Mouse (Mus musculus): ENCODE measurements at regions not wholly inside any gene's neighbourhood (a gene's known extent, or its start where the extent isn't known, plus 50 kb on each side); places are given as distances from the start of the nearest gene placed in this dataset.
"Not testable (repeated sequence)": the region's sequence is repeated elsewhere in the genome, so short reads cannot be mapped to it uniquely, and the experiment has no call there.

DNA sequence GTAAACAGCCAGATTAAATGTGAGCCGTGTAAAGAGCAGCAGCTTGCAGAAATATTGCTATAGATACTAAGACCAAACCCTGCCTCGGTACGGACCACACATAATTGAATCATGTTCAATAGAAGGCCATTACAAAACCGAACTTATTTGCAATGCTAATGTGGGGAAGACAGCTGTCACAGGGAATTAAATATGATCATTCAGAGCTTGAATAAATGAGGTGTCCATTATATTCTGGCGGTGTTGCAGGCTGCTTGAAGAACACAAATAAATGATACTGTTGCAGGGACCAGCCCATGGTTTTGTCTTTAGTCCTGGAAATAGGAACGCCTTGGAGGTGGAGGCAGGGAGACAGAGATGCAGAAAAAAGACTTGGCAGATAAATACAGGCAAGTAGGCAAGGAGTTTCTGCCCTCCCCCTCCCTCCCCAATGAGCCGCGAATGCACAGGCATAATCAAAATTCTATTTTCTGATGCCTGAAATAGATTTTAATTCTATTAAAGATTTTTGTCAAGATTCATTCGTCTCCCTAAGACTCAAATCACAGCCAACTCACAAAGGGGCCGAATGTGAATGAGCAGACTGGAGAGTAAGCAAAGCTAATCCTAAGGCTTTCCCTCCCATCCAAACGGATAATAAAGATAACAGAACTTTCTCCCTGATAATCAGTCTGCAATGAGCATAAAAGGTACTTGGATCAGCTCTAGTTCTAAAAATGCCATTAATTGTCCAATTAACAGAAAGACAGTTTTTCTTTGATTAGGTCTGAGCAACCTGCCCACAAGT lies 147.6 kb downstream of the Brms1l start:
- 5% methylated on average over 11 of the region's 11 CpGs for WGBS
- Histone ChIP-seq H3K27ac (ENCODE audit: low read depth, low read length) (no peak overlapping the region), H3K9me3 (ENCODE audit: low read length) (no peaks in the 10 kb centered on the region), H3K27me3 (ENCODE audit: insufficient read depth, low read length) (no peaks in the 10 kb centered on the region), H3K4me1 (ENCODE audit: insufficient read depth) (no peaks in the 10 kb centered on the region), H3K4me3 (ENCODE audit: low read depth, low read length) (0 out of 2 replicates have a peak overlapping the region, but pooled peaks have one; percentile 1), H3K9ac (no peak overlapping the region), H3K36me3 (ENCODE audit: insufficient read depth) (no peaks in the 10 kb centered on the region), H3K4me2 (ENCODE audit: low read depth) (peak overlapping the region; percentile 23)
- peak; percentile 35 for DNase-seq
- TF ChIP-seq CTCF (IDR thresholded peaks at IDR 0.05; ENCODE audit: low read depth) = no peak
- ATAC-seq = peak; percentile 70

DNA sequence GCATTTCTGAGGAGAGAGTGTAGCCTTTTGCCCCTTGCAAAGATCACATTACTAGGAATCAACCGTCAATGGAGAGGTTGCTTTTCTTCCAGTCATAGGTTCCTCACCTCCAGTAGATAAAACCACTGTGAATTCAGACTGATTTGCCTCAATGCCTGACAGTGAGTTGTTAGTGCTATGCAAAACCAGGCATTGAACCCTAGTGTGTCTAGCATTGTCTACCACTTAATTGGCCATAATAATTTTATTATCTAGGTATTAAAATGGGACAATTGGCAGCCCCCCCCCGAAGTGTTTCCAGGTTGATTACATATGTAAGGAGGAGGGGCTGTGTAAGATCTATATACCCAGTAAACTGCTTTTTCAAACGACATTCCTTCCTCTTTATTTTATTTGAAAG lies 147.0 kb downstream of the Brms1l start:
- DNase-seq = no peak
- no peaks in the 10 kb centered on the region for H3K36me3 ChIP-seq (ENCODE audit: insufficient read depth)
- H3K4me3 ChIP-seq (ENCODE audit: low read depth, low read length) = no peak overlapping the region
- H3K9me3 ChIP-seq (ENCODE audit: low read length) = no peaks in the 10 kb centered on the region
- TF ChIP-seq CTCF (IDR thresholded peaks at IDR 0.05; ENCODE audit: low read depth) = no peak
- H3K27ac ChIP-seq (ENCODE audit: low read depth, low read length) = no peak overlapping the region
- peak overlapping the region; percentile 23; the same call in 1 of the 2 replicates for H3K4me2 ChIP-seq (ENCODE audit: low read depth)
- H3K27me3 ChIP-seq (ENCODE audit: insufficient read depth, low read length) = no peaks in the 10 kb centered on the region
- H3K4me1 ChIP-seq (ENCODE audit: insufficient read depth) = no peaks in the 10 kb centered on the region
- ATAC-seq = no peak
- 13% methylated on average over 3 of the region's 3 CpGs for WGBS
- H3K9ac ChIP-seq = no peak overlapping the region

DNA sequence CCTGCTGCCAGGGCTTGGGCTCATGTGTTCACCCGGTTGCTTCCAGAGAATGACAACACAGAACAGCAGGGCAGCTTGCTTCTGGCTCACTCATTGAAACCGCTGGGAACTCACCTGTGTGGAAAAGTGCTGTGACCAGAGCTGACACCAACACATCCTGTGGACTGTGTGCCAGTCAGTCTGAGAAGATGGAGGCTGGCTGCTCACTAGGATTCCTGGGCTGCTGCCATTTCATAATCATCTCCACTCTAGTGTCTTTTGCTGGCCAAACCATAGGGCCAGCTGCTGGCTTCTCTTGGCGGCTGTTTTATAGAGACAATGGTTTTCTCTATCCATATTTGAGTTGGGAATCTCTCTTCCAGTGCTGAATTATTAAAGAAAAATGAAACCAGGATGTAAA lies 138.1 kb downstream of the Brms1l start:
- H3K4me1 ChIP-seq (ENCODE audit: insufficient read depth) = no peaks in the 10 kb centered on the region
- H3K27me3 ChIP-seq (ENCODE audit: insufficient read depth, low read length) = no peaks in the 10 kb centered on the region
- no peaks in the 10 kb centered on the region for H3K36me3 ChIP-seq (ENCODE audit: insufficient read depth)
- peak; percentile 15 for DNase-seq
- no peak overlapping the region for H3K4me2 ChIP-seq (ENCODE audit: low read depth)
- H3K4me3 ChIP-seq (ENCODE audit: low read depth, low read length) = no peak overlapping the region
- no peak overlapping the region for H3K9ac ChIP-seq
- no peak for TF ChIP-seq CTCF (IDR thresholded peaks at IDR 0.05; ENCODE audit: low read depth)
- WGBS = 77% methylated on average over 3 of the region's 3 CpGs
- no peak overlapping the region for H3K27ac ChIP-seq (ENCODE audit: low read depth, low read length)
- H3K9me3 ChIP-seq (ENCODE audit: low read length) = no peaks in the 10 kb centered on the region
- no peak for ATAC-seq

DNA sequence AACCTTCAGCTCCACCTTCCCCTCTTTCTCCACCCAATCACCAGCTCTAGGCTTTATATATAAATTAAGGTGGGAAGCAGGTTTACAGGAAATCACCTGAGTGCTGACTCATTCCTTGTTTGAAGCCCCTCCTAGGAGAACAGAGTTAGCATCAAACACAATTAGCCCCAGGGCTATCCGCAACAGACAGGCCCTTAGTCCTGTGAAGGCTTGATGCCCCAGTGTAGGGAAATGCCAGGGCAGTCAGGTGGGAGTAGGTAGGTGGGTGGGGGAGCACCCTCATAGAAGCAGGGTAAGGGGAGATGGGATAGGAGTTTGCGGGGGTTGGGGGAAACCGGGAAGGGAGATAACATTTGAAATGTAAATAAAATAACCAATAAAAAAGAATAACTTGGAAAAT lies 123.2 kb downstream of the Brms1l start:
- not testable (repeated sequence) for H3K27me3 ChIP-seq (ENCODE audit: insufficient read depth, low read length); H3K36me3 ChIP-seq (ENCODE audit: insufficient read depth); H3K4me1 ChIP-seq (ENCODE audit: insufficient read depth); ATAC-seq; H3K4me2 ChIP-seq (ENCODE audit: low read depth); H3K9me3 ChIP-seq (ENCODE audit: low read length); H3K9ac ChIP-seq; H3K27ac ChIP-seq (ENCODE audit: low read depth, low read length); H3K4me3 ChIP-seq (ENCODE audit: low read depth, low read length); DNase-seq
- 91% methylated on average over 3 of the region's 3 CpGs for WGBS

DNA sequence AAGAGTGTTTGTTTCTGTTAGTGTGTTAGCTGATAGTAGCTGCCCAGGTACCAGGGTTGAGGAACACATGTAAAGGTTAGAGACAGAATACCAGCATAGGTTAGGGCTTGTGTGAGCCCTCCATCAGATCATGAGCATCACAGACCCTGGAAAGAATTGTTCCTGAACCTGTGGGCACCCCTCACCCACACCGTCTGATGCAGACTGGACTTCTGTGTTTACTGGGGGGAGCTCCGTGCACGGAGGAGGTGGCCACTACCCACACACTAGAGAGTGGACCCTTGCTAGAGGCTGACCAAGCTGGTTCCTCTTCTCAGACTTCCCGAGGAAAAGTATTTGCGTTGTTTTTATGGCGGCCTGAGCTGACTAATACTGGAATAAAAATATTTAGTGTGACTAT lies 104.4 kb downstream of the Brms1l start:
- H3K27ac ChIP-seq (ENCODE audit: low read depth, low read length) = no peak overlapping the region

DNA sequence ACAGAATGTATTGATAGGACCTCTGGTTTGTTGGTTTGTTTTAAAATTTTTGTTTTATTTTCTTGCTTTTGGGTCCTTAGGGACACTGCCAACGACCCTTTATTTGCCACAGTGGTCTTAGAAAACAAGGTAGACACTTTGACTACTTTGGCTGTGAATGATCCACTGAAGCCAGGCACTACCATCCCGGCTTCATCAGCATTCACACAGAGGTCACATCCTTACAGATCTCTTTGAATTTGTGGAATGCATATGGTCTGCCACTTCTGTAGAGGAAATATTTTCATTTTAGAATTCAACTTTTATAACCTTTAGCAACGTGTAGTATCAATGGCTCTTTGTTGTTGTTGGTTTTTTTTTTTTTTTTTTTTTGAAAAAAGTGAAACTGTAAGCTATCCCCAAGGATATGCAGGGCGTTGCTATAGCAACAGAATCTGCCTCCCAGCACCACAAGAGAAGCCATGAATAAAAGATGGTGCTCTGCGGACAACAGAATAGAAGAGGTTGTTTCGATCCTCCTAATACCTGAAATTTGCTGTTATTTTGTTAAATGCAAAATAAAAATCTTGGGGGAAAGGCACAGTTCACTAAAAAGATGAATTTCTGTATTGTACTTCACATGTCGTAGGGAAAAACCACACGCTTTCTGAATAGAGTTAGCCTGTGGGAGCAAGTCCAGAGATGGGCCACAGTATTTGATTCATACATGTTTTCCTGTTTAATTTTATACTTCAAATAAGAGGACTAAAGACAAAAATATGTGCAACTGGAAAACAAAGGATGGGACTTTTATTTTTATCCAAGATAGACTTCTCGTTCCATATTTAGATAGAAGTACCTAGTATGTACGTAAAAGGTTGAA lies 103.4 kb downstream of the Brms1l start:
- Histone ChIP-seq H3K4me3 (ENCODE audit: low read depth, low read length) (no peak overlapping the region), H3K4me2 (ENCODE audit: low read depth) (peak overlapping the region; percentile 16; the same call in 1 of the 2 replicates), H3K9ac (no peak overlapping the region), H3K36me3 (ENCODE audit: insufficient read depth) (no peaks in the 10 kb centered on the region), H3K27me3 (ENCODE audit: insufficient read depth, low read length) (no peaks in the 10 kb centered on the region), H3K27ac (ENCODE audit: low read depth, low read length) (peak overlapping the region; percentile 46; the same call in 1 of the 2 replicates), H3K4me1 (ENCODE audit: insufficient read depth) (no peaks in the 10 kb centered on the region; the same call in 1 of the 2 replicates), H3K9me3 (ENCODE audit: low read length) (no peaks in the 10 kb centered on the region)
- DNase-seq = peak; percentile 75
- 26% methylated on average over 10 of the region's 10 CpGs for WGBS
- no peak for TF ChIP-seq CTCF (IDR thresholded peaks at IDR 0.05; ENCODE audit: low read depth)
- peak; percentile 93 for ATAC-seq

More for the DNA sequence above, 104.4 kb downstream of the Brms1l start:
- H3K4me1 ChIP-seq (ENCODE audit: insufficient read depth) = no peaks in the 10 kb centered on the region; the same call in 1 of the 2 replicates
- DNase-seq (no peak), ATAC-seq (no peak)
- WGBS = 89% methylated on average over 6 of the region's 6 CpGs
- H3K36me3 ChIP-seq (ENCODE audit: insufficient read depth) = no peaks in the 10 kb centered on the region
- no peaks in the 10 kb centered on the region for H3K9me3 ChIP-seq (ENCODE audit: low read length)
- no peak overlapping the region for H3K9ac ChIP-seq
- no peaks in the 10 kb centered on the region for H3K27me3 ChIP-seq (ENCODE audit: insufficient read depth, low read length)
- H3K4me3 ChIP-seq (ENCODE audit: low read depth, low read length) = no peak overlapping the region
- H3K4me2 ChIP-seq (ENCODE audit: low read depth) = no peak overlapping the region
- no peak for TF ChIP-seq CTCF (IDR thresholded peaks at IDR 0.05; ENCODE audit: low read depth)

DNA sequence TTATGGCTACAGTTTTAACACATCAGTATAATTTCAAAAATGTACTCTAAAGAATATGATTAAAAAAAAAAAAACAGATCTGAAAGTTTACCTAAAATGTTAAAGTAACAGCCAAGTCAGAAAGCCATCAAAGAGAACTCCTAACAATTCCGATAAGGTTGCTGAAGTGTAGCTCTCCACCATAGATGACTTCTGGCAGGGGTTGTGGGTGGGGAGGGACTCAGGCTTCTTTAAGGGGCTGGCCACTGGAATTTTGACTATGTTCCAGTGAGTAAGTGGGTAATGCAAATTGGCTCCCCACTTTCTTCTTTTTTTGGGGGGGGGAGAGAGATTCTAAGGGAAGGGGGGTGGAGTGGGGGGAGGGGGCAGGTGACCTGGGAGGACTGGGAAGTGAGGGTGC lies 98.0 kb downstream of the Brms1l start:
- no peak for TF ChIP-seq CTCF (IDR thresholded peaks at IDR 0.05; ENCODE audit: low read depth)
- DNase-seq (no peak), ATAC-seq (no peak)
- 16% methylated on average over 1 of the region's 1 CpGs for WGBS
- Histone ChIP-seq H3K27ac (ENCODE audit: low read depth, low read length) (no peak overlapping the region), H3K9me3 (ENCODE audit: low read length) (no peaks in the 10 kb centered on the region), H3K27me3 (ENCODE audit: insufficient read depth, low read length) (no peaks in the 10 kb centered on the region), H3K36me3 (ENCODE audit: insufficient read depth) (no peaks in the 10 kb centered on the region), H3K4me2 (ENCODE audit: low read depth) (no peak overlapping the region), H3K4me3 (ENCODE audit: low read depth, low read length) (no peak overlapping the region), H3K9ac (no peak overlapping the region), H3K4me1 (ENCODE audit: insufficient read depth) (no peaks in the 10 kb centered on the region; the same call in 1 of the 2 replicates)

Measured in forebrain, postnatal 0 days (tissue).